Mouse (Mus musculus): ENCODE results near the gene Myo16. TPM values are rescaled to one million over a fixed set of nuclear protein-coding genes. Genes with fewer than 3 reads are reported as not detected.

Gene Myo16
- total RNA-seq, 2 experiments from 2014 or later = 1.2 to 1.6 TPM

DNA sequence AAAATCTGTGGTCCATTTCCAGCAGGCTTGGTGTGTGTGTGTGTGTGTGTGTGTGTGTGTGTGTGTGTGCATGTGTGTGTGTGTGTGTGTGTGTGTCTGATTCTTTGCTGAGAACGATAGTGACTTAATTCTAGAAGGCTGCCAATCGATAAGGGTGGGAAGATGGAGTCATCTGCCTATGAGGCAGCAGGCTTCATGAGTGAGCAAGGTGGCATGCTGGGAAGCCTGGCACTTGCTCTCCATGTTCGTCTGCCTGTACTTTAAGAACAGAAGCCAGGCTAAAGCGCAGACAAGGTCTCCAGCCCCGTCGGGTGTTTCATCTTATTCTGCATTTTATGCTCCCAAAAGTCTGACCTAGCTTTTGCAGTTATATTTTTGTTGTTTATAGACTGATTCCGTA is 404.2 kb downstream of the Myo16 start:
- DNase-seq = no peak

DNA sequence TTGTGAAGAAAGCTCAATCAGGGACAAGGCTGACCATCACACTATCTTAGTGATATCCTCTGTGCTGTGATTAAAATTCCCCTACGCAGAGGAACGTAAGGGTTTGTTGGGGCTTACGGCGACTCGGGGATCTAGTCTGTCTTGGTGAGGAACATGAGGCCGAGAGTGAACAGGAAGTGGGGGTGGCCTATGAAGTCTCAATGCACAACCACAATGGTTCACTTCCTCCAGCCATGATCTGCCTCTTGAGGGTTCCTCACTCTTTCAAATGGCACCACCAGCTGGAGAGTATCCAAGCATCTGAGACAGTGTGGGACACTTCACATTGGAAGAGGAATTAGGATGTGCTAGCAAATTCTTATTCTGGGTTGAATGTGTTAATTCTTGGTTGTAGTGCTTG is 405.8 kb downstream of the Myo16 start:
- no peak for DNase-seq

DNA sequence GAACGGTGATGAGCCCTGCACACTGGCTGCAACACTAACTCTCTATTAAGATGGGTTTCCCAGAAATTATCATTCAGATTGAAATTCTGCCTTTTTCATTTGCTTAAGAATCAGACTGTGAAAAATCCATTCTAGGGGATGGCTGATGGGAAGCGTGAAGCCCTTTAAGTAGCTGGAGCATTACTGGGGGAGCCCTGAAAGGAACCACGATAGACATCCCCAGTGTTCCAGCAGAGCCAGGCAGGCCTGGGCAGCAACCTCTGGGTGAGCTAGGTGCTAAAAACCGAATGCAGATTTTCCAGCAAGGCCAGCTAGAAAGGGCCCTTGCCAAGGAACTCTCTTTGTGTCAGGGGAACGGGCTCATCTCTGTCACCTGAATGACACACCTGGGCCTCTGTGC is 407.9 kb downstream of the Myo16 start:
- no peak for DNase-seq

DNA sequence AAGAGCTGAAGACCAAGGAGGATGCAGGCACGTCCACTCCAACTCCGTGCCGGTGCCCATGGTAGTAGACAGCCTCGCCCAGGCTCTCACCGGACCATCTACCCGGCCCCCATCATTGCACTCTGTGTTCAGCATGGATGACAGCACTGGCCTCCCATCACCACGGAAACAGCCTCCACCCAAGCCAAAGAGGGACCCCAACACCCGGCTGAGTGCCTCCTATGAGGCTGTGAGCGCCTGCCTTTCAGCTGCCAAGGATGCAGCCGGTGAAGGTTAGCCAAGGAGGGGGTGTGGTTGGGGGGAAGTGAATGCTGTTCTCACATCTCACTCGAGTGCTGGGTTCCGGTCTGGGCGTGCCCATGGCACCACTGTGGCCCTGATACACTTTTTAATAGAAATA is 408.3 kb downstream of the Myo16 start:
- DNase-seq = no peak

GRCm38 (mm10) chr8:10562636-10563035 is 408.9 kb downstream of the Myo16 start:
- DNase-seq = no peak

GRCm38 (mm10) chr8:10565231-10566029 is 411.7 kb downstream of the Myo16 start:
- no peak for DNase-seq

DNA sequence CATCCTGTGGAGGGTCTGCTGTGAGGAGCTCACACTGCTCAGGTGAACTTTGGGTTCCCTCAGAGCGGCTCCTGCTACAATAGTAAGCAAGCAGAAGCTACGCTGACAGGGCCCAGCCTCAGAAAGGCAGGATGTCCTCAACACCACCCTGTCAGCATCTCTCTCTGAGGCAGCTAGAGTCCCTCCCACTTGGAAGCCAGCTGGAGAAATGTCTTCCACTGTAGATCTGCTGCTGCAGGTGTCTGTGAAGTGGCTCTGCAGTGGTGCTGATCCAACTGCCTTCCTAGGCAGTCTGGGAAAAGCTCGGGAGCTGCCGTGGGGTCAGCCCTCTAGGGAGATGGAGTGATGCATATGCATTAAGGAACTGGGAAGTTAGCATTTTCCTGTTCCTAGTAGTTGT is 414.7 kb downstream of the Myo16 start:
- no peak for DNase-seq

GRCm38 (mm10) chr8:10574096-10574495 is 420.4 kb downstream of the Myo16 start:
- DNase-seq = peak; percentile 42

- DNase-seq = no peak
These were observed 421.5 kb downstream of the Myo16 start for GRCm38 (mm10) chr8:10575244-10575643.

DNA sequence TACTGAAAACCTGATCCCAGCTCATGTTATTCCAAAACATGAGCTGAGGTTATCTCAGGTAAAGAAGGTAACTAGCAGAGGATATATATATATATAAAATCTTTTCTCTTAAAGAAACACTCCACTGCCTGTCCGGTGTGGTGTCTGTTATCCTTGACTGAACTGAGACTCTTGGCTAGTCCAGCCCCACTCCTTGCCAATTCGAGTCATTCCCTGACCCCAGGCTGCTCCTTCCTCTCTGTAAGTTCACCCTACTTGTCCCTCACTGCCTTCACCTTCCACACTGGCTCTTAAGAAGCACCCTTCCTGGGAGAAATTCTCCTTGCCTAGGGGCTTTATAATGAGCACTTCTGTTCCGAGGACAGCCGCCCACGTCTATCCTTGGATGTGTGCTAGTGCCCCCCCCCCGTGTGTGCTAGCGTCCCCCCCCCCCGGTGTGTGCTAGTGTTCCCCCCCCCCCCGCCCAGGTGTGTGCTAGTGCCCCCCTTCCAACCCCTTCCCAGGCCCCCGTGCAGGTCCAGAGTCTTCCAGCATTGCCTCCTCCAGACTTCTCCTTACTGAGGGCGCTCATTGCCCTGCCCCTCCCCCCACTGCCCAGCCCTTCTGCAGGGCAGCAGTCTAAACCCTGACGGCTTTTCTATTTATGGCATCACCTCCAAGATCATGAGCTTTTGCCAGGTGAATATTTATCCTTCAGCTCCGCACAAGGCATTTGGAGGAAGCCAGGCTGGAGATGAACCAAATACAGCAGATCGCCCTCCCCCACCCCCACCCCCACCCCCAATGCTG is 433.4 kb downstream of the Myo16 start:
- peak; percentile 64 for DNase-seq

GRCm38 (mm10) chr8:10589422-10589933 is 435.8 kb downstream of the Myo16 start:
- no peak for DNase-seq

DNA sequence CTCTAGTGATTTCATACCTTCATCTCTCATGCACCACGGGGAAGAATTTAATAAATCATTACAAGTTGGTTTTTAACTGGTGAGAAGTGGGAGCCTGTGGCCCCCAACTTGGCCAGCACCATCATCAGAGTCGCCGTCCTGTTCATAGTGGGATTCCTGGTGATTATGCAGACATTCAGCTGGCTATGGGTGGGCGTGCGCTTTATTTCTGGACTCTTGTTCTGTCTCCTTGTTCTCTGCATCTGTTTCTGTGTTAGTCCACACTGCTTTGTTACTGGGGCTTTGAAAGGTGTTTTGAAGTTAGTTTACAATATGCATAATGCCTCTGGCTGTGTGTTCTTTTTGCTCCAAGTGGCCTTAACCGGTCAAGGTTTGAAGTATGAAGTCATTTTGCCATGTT is 439.2 kb downstream of the Myo16 start:
- no peak for DNase-seq

- no peak for DNase-seq
These were observed 442.6 kb downstream of the Myo16 start for GRCm38 (mm10) chr8:10596353-10596752.

DNA sequence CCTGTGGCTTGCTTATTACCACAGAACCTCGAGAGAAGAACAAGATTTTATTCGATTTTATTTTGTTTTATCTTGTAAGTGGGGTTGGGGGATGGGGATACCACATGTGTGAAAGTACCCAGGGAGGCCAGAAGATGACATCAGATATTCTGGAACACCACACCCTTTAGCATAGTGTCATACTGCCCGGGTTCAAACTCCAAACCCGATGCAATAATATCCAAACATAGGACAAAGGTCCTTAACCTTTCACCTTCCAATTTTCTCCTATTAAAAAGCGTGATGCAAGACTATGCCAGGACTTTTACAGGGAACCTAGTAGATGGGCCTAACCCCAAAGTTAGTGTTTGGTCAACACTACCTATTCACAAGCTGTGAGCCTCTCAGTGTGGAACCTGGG is 443.9 kb downstream of the Myo16 start:
- no peak for DNase-seq

DNA sequence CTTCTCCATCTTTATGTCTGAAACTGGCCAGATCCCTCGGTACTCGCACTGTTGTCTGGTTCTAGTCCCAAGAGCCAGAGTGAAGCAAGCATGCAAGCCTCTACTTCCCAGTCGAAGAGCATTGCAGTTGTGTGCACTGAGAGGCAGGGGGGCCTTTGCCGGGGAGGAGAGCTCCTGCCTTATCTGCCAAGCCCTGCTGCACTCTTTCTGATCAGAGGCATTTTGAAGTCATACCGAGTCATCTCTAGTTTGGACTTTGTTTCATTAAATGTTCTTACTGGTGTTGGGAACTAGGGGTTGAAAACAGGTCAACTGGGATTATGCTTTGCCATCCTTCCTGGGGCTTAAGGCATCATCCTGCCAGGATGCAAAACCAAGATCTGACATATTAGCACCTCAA is 445.2 kb downstream of the Myo16 start:
- no peak for DNase-seq

- DNase-seq = no peak
These were observed 452.5 kb downstream of the Myo16 start for GRCm38 (mm10) chr8:10606028-10606815.

- no peak for DNase-seq
These were observed 453.1 kb downstream of the Myo16 start for GRCm38 (mm10) chr8:10606816-10607209.

DNA sequence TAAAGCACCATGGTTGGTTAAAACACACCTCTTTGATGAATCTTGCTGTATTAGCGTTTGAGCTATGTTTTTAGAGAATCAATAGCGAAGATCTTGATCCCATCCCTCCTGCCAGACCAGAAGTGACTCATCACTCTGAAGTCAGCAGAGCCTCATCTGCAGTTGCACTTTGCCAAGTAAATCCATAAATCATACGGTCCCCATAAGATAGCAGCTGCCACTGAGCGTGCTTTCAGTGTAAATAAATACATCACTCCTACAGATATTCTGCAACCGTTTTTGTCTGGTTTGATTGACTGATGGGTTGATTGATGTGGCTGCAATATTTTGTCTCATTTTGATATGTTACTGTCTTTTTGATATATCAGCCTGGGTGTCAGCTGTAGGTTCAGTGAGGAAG is 457.9 kb downstream of the Myo16 start:
- DNase-seq = no peak

GRCm38 (mm10) chr8:10613371-10613770 is 459.7 kb downstream of the Myo16 start:
- DNase-seq = no peak

DNA sequence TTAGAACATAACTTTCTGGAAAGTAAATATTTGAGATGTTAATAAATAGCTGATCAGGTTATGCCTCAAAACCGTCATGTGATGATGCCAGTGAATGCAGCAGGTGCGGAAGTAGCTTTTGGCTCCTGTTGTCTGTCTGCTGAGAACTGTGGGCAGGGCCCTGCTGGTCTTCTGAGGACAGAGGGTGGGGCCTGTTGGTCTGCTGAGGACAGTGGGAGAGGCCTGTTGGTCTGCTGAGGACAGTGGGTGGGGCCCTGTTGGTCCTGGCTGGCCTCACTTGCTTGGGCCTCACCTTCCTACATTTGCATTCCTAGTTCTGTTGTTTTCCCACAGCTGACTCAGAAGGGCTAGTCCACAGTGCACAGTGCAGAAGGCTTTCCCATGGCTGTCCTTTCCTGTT is 466.0 kb downstream of the Myo16 start:
- no peak for DNase-seq

DNA sequence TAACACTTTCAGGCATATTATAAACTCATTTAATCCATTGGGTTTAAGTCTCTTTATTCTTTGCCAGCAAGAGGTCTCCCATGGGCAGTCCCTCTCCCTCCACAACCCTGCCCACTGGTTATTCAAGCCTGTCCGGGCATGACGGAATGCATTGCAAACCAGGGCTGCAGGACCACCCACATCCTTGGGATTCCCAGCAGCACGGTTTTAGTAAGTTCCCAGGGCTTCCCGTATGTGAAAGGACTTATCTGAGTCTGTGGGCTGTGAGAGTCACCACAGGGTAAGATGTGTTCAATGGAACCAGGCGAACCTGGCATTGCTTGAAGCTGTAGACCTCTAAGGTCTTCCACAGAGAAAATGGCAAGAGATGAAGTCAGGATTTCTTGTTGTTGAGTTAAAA is 471.6 kb downstream of the Myo16 start:
- DNase-seq = no peak

GRCm38 (mm10) chr8:10628725-10629124 is 475.0 kb downstream of the Myo16 start:
- DNase-seq = no peak

GRCm38 (mm10) chr8:10629862-10630261 is 476.2 kb downstream of the Myo16 start:
- no peak for DNase-seq
